Mouse (Mus musculus) brown adipose tissue, adult 24 weeks (tissue): ENCODE results near the gene Ptpre. TPM values are rescaled to one million over a fixed set of nuclear protein-coding genes. Genes with fewer than 3 reads are reported as not detected.
"Not testable (repeated sequence)": the region's sequence is repeated elsewhere in the genome, so short reads cannot be mapped to it uniquely, and the experiment has no call there.

Experiments
- H3K27ac ChIP-seq: fragments of 200-500 bp; replicated peaks from 2 replicates; pipeline ENCODE4 v1.5.1; 2012; ENCODE audit warnings: low read depth, mild to moderate bottlenecking, low read length
- H3K4me1 ChIP-seq: fragments of 200-500 bp; 2 replicates; pipeline ENCODE4 v1.6.1; 2012; ENCODE audit warnings: low read length, mixed read lengths; ENCODE audit not compliant: control insufficient read depth, insufficient read depth, insufficient read length
- H3K4me3 ChIP-seq: fragments of 200-500 bp; 2 replicates; pipeline ENCODE4 v1.5.1; 2012; ENCODE audit warnings: low read depth, mild to moderate bottlenecking, low read length, moderate library complexity; ENCODE audit not compliant: insufficient read depth
- polyA plus RNA-seq: library from polyadenylated mRNA; stranded (reverse); fragments of >200 nt; gene quantifications from 2 replicates; pipeline ENCODE4 v1.2.4, GENCODE M21; 2012; ENCODE audit not compliant: missing spikeins, insufficient read depth, insufficient read length

The Ptpre gene
- polyA plus RNA-seq, 1 experiment: 1.5 TPM

DNA sequence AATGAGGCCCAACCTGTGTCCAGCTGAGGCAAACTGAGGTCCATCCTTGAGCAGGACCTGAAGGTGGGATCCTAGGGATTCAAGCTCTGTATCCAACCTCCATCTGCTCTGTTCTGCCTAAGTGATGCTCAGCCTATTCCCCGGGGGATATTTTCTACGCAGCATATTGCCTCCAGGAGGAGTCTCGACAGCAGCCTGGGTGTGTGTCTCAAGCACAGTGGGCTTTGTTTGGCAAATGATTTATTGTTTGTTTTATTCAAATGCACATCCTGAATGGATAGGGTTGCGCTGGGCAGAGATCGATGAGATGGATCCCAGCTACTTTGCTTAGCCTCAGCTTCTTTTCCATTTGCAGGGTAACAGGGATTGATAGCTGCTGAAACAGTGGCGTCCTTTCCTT, 11.2 kb downstream of the Ptpre start:
- Histone ChIP-seq H3K27ac (no peak overlapping the region), H3K4me1 (peaks cover 12% of the 10 kb centered on the region), H3K4me3 (no peak overlapping the region)

DNA sequence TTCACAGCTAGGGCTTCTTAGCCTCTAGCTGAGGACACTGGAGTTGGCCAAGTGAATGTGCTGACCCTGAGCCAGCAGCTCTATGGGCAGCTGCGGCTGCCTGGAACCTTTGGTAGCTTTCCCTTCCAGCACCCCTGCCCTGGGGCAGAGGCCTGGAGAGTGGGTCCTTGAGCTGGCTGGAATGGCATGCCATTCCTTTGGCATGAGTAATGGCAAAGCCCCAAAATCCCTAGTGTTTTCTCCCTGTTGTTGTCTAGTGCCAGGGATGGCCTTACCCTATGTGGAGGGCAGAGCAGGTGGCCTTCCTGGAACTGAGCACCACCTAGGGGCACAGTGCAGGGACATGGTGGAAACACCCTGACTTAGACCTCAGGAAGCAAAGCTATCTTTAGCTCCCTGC, 14.3 kb downstream of the Ptpre start:
- H3K4me1 ChIP-seq: peaks cover 12% of the 10 kb centered on the region
- H3K27ac ChIP-seq: no peak overlapping the region
- H3K4me3 ChIP-seq: no peak overlapping the region

DNA sequence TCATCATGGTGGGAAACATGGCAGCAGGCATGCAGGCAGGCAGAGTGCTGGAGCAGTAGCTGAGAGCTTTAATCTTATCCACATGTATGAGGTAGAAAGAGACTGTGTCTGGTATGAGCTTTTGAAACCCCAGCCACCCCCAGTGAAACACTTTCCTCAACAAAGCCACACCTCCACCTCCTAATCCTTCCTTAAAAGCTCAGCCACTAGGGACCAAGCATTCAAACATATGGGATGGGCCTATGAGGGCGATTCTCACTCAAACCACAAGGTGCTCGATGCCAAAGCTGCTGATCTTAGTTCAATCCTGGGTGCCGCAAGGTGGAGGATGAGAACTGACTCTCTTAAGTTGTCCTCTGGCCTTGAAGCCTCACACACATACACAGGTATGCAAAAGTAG, 16.3 kb downstream of the Ptpre start:
- Histone ChIP-seq H3K27ac (no peak overlapping the region), H3K4me3 (no peak overlapping the region), H3K4me1 (peaks cover 12% of the 10 kb centered on the region)

DNA sequence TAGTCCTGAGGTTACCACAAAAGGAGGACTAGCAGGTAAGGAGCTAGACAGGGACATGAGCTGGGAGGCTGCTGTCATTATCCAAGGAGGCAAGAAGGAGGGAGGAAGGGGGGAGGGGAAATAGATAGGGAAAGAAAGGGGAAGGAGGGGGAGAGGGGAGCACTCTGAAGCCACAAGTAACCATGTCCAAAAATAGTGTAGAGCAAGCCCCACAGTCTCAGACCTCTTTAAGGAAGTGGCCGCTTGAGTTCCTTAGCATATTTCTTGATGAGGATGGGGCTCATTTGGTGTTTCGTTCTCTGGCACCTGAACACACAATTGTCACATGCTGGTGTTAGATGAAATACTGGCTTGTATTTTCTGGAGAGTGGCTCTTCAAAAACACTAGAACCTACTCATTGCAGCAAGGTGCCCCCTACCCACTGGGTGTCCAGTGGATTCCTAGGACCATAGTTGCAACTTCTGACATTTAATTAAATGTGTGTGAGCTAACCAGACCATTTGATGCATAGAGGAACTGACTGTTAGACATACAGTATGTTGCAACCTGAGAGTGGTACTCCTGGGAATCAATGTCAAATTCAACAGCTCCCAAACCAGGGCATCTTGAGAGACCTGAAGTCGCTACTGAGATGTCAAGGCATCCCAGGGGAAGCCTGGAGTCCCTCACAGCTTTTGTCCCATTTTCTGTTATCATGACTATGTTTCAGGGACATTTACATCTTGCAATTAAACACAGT, 19.6 kb downstream of the Ptpre start:
- no peak overlapping the region for H3K4me3 ChIP-seq
- no peak overlapping the region for H3K27ac ChIP-seq
- H3K4me1 ChIP-seq: peaks cover 3% of the 10 kb centered on the region; the same call in 1 of the 2 replicates

DNA sequence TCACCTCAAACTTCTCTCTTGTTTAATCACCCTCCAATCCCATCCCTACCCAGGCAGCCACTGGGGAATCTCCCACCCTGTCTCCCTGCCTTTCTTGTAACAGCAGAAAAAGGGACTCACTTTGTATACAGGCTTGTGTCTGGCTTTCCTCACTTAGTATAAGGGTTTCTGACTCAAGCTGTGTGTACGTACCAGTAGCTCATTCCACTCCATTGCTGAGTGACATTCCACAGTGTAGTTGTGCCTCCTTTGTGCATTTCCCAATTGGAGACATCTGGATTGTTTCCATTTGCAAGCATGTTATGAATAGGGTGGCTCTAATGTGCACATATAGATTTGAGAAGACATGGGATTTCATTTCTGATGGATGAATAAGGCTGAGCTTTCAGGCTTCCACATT, 23.0 kb downstream of the Ptpre start:
- Histone ChIP-seq H3K4me3 (no peak overlapping the region), H3K27ac (no peak overlapping the region), H3K4me1 (peaks cover 3% of the 10 kb centered on the region; the same call in 1 of the 2 replicates)

DNA sequence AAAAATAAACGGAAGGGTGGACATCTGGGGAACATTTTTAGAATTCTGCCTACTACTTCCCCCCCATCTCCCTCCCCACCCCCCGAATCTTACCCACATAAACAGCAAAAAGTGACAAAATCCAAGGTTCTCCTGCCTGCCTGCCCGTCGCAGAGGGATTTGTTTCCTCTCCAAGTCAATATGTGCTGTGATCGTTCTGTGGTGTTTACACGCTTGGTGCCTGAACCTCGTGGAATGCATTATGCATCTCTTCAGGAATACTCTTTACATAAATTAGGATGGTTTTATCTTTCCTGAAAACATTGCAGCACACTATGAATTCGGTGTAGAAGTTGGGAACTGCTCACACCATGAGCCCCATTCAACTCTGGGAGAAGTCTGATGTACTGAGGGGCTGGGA, 26.7 kb downstream of the Ptpre start:
- Histone ChIP-seq H3K27ac (no peak overlapping the region), H3K4me1 (peaks cover 3% of the 10 kb centered on the region; the same call in 1 of the 2 replicates), H3K4me3 (no peak overlapping the region)

DNA sequence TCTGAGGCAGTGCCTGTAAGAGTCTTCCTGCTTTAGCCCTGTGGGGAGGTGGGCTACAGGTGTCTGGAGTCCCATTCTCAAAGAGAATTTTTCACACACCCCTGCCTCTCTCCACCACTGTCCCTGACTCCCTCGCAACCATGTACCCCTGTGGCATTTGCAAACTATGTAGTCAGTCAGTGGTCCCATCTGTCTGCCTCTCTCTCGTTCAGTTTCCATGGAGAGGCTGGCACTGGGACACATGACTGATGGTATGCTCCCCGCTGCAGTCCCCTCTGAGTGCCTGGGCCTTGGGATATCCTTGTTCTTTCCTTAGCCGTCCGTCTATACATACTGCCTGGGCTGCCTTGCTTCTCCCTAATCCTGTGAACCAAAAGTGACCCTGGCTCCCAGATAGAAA, 28.7 kb downstream of the Ptpre start:
- no peak overlapping the region for H3K27ac ChIP-seq
- no peak overlapping the region for H3K4me3 ChIP-seq
- H3K4me1 ChIP-seq: peaks cover under 1% of the 10 kb centered on the region; the same call in 1 of the 2 replicates

DNA sequence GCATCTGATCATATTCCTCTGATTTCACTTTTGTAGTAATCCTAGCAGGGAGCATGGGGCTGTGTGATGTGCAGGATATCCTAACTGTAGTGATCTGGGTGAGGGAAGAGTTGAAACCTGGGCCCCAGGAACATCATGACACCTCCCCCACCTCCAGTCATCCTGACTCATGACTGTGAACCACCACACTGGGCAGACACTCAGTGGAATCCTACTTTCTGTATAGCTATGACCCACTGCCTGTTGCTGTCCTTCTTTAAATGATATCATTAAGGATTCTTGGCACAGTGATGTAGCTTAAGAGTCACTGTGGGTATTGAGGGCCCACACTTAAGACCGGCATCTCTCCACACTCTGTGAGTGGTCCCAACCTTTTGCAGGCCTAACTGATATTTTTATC, 30.3 kb downstream of the Ptpre start:
- H3K4me1 ChIP-seq: peaks cover 5% of the 10 kb centered on the region
- no peak overlapping the region for H3K4me3 ChIP-seq
- no peak overlapping the region for H3K27ac ChIP-seq

DNA sequence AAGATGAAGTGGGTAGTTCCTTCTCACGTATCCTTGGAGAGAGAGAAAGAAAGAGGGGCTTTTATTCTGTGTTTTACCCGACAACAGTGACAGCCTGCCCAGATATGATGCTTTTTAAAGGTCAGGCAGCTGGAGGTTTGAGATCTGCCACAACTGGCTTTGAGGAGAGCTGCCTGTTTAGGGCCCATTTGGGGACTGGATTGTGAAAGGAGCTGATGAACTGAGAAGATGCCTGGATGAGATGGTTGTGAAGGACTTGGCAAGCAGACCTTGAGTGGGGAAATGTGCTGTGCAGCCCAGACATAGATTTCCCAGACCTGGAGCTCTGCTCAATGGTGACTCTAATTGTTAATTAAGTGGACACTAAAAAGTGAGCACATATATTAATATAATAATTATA, 31.3 kb downstream of the Ptpre start:
- Histone ChIP-seq H3K4me1 (peaks cover 5% of the 10 kb centered on the region), H3K4me3 (no peak overlapping the region), H3K27ac (no peak overlapping the region)

DNA sequence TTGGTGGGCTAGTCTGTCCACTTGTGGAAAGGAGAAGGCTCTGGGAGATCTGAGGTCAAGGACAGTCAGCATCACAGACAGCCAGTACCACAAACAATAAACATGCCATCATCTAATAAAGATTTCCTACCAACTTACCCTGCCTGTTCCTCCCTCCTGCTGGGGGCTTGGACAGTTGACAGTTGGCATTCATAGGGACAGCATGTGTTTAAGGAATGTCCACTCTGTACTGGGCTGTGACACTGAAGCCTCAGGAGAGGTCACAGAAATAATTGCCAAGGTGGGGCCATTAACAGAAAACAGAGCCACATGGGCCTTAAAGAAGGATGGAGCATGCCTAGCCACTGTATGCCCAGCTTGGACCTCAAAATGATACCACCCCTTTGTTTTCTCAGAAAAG, 34.1 kb downstream of the Ptpre start:
- Histone ChIP-seq H3K4me3 (no peak overlapping the region), H3K27ac (no peak overlapping the region)

DNA sequence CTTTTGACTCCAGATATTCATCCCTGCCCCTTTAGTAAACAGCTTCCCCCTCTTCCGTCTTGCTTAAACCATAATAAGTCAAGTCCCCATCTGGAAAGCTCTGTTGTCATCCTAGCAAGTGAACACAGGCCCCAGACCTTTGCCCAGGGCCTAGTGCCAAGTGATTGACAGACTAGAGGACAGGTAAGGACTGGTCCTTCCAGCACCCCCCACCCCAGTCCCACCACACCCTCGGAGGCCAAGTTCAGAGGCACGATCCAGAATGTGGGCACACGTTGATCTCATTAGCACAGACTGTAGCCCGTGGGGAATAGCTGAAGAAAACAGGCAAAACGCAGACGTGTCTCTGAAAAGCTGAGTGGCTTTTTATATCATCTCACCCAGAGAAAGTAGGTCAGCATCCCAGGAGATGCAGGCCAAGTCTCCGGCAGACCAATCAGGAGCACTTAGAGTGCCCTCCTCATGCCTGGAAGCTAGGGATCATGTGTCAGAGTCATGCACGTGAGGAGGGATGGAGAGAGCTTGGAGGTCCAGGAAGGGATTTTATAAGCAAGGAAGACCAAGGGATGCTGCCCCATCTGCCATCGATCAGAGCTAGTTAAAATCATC, 34.8 kb downstream of the Ptpre start:
- Histone ChIP-seq H3K4me3 (no peak overlapping the region), H3K4me1 (peaks cover 5% of the 10 kb centered on the region), H3K27ac (no peak overlapping the region)

More for the DNA sequence above, 34.1 kb downstream of the Ptpre start:
- peaks cover 5% of the 10 kb centered on the region for H3K4me1 ChIP-seq

DNA sequence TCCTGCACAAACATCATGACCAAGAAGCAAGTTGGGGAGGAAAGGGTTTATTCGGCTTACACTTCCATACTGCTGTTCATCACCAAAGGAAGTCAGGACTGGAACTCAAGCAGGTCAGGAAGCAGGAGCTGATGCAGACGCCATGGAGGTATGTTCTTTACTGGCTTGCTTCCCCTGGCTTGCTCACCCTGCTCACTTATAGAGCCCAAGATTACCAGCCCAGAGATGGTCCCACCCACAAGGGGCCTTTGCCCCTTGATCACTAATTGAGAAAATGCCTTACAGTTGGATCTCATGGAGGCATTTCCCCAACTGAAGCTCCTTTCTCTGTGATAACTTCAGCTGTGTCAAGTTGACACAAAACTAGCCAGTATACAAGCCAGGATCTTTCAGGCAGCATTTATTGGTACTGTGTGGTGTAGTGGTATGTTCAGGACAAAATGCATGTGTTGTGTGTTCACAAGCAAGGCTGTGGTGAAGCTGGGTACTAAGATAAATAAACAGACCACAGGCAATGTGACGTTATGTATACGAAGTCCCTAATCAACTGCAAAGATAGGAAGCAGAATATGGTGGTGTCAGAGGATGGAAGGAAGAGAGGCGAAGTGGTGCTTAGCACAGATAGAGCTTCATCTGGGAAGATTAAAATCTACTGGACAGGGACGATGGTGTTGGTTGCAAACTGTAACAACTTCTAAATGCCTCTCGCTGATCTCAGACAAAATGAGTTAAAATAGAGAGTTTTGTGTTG, 38.2 kb downstream of the Ptpre start:
- not testable (repeated sequence) for H3K4me1 ChIP-seq, H3K4me3 ChIP-seq, H3K27ac ChIP-seq

DNA sequence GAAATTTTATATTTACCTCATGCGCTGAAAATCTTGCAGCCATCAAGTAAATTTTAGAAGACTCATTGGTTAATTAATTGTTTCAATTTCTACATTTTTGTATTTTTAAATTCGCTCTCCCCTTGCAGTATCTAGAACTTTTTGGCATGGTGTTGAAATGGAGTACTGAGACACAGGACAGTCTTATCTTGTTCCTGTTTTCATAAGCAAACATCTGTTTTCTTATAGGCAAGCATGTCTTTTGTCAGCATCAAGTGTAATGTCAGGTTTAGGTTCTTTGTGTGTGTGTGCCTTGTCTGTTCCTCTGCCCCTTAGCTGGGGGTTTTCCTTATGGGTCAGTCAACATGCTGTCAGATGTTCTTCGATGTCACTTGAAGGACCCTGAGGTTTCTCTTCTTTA, 39.0 kb downstream of the Ptpre start:
- Histone ChIP-seq H3K4me3 (no peak overlapping the region), H3K4me1 (peaks cover 5% of the 10 kb centered on the region), H3K27ac (no peak overlapping the region)

DNA sequence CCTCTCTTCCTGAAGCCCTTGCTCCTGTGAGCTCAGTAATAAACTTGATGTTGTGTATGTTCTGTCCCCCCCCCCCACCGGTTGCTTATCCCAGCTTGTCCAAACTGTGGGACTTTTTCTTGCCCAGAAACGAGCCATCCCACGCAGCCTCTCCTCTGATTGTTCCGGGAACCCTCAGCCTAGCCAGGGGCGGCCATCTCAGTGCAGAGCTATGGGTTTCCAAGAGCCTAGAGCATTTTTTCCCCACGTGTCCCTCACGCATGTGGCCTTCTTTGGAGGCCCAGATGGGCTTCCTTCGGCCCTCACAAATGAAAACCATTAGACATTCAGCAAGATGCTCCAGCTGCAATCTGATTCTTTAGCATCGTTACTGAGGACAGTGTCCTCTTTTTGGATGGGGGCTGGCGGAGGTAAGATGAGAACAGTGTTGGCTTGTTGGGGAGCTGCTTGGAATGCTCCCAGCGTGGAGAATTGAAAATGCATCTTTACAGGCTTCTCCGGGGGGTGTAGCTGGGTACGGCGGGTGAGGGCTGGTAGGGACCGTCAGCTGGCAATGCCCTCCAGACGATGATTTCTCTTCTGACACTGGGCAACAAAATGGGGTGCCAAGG, 41.5 kb downstream of the Ptpre start:
- Histone ChIP-seq H3K4me1 (no peaks in the 10 kb centered on the region), H3K4me3 (no peak overlapping the region), H3K27ac (no peak overlapping the region)

DNA sequence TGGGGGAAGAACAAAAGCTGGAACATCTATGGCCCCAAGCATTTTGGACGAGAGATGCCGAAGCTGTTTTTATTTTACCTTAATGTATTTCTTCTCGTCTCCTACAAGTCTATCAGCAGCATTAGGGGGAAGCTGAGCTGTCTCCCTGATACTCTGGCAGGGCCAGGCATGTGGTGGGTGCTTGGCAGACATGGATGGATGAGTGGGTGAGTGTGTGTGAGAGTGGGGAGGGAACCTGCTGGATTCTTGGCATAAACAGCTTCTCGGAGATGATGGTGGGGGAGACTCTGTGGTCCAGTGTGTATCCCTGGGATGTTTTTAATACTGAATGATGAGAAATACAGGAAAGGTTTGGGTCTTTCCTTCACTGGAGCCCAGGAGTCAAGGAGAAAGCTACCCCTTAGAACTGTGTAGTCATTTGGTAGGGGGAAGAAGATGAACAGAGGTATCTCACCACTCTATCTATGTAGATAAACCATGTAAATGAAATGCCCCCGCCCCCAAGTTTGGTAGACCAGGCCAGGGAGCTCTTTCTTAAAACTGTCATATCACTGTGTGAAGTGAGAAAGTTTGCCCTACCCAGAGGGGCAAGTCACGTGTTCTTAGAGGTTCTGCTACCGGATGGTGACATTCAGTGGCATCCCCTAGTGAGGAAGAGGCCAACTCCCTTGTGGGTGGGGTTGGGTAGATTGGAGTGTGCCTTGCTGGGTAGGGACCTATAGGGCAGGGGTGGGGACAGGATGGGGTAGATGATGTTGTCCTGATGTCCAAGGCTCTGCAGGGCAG, 43.2 kb downstream of the Ptpre start:
- H3K4me3 ChIP-seq: no peak overlapping the region
- H3K4me1 ChIP-seq: no peaks in the 10 kb centered on the region
- no peak overlapping the region for H3K27ac ChIP-seq
